Mouse (Mus musculus): Measurements from ENCODE around the gene Tmem91.

Tmem91 gene

GRCm38 (mm10) chr7:25699851-25700250 lies 24.9 kb upstream of the Tmem91 start:
- no peak for DNase-seq (ENCODE audit: low spot score in 2 of 2)

- DNase-seq (ENCODE audit: low spot score in 2 of 2) = no peak
These were observed 19.1 kb upstream of the Tmem91 start for GRCm38 (mm10) chr7:25694104-25694503.

GRCm38 (mm10) chr7:25690051-25690450 lies 15.1 kb upstream of the Tmem91 start:
- DNase-seq (ENCODE audit: low spot score in 2 of 2) = no peak

GRCm38 (mm10) chr7:25689603-25690021 lies 14.6 kb upstream of the Tmem91 start:
- DNase-seq (ENCODE audit: low spot score in 2 of 2) = no peak

GRCm38 (mm10) chr7:25688810-25689586 lies 14.0 kb upstream of the Tmem91 start:
- DNase-seq (ENCODE audit: low spot score in 2 of 2) = no peak

GRCm38 (mm10) chr7:25687811-25688401 lies 12.9 kb upstream of the Tmem91 start:
- DNase-seq (ENCODE audit: low spot score in 2 of 2) = no peak

- no peak for DNase-seq (ENCODE audit: low spot score in 2 of 2)
These were observed 11.9 kb upstream of the Tmem91 start, which contains the start of gene Tgfb1 for GRCm38 (mm10) chr7:25686680-25687531. Gene Tgfb1 (plus strand): TSS chr7:25687002.

- no peak for DNase-seq (ENCODE audit: low spot score in 2 of 2)
These were observed 11.0 kb upstream of the Tmem91 start for GRCm38 (mm10) chr7:25685926-25686470.

- no peak for DNase-seq (ENCODE audit: low spot score in 2 of 2)
These were observed 9.7 kb upstream of the Tmem91 start for GRCm38 (mm10) chr7:25684659-25685058.

GRCm38 (mm10) chr7:25683474-25684180 lies 8.7 kb upstream of the Tmem91 start:
- no peak for DNase-seq (ENCODE audit: low spot score in 2 of 2)

GRCm38 (mm10) chr7:25681341-25682231 lies 6.6 kb upstream of the Tmem91 start:
- DNase-seq (ENCODE audit: low spot score in 2 of 2) = no peak

- peak; percentile 93 to 94 for DNase-seq (ENCODE audit: low spot score in 2 of 2)
These were observed 5.7 kb upstream of the Tmem91 start, which contains the start of gene B9d2 for GRCm38 (mm10) chr7:25680514-25681258. Gene B9d2 (plus strand): TSS chr7:25680780.

- no peak for DNase-seq (ENCODE audit: low spot score in 2 of 2)
These were observed 5.0 kb upstream of the Tmem91 start for GRCm38 (mm10) chr7:25679971-25680370.

- DNase-seq (ENCODE audit: low spot score in 2 of 2) = no peak
These were observed 2.0 kb upstream of the Tmem91 start for GRCm38 (mm10) chr7:25677013-25677412.

GRCm38 (mm10) chr7:25676085-25676781 lies 1.3 kb upstream of the Tmem91 start:
- DNase-seq (ENCODE audit: low spot score in 2 of 2) = peak; percentile 84 to 87

GRCm38 (mm10) chr7:25675405-25675804 lies 439 bp upstream of the Tmem91 start:
- DNase-seq (ENCODE audit: low spot score in 2 of 2) = no peak

- DNase-seq (ENCODE audit: low spot score in 2 of 2) = no peak
These were observed 669 bp downstream of the Tmem91 start for GRCm38 (mm10) chr7:25674297-25674696.

- no peak for DNase-seq (ENCODE audit: low spot score in 2 of 2)
These were observed 2.5 kb downstream of the Tmem91 start for GRCm38 (mm10) chr7:25672442-25672841.

- no peak for DNase-seq (ENCODE audit: low spot score in 2 of 2)
These were observed 3.3 kb downstream of the Tmem91 start for GRCm38 (mm10) chr7:25671686-25672085.
